Mouse (Mus musculus) retina, adult 2 months (tissue): ENCODE data around the gene G6pc2.

Experiments used
- DNase-seq: peaks from one replicate; pipeline ENCODE4 v3.0.0-alpha.2; 2012; ENCODE audit warnings: low read depth, low spot score

Gene G6pc2

DNA sequence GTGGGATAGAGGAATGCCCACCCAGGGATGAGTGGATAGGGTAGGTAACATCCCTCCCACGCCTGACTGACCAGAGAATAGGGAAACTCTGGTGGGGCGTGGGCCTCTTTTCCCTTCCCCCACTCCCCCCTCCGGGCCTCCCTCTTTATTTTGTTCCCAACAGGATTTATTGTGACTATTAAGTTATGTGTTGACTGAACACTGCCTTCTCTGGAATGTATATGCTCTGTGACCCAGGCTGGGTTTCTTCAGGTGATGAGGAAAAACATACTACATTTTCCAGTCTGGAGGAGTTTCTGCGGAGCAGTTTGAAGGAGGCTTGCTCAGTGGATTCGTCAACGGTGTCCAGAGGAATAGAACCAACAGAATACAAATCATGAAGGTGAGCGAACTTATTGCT, at the start of gene G6pc2:
G6pc2 (plus strand) TSS at position 301 of the 400 bp plus-strand sequence.
- no peak for DNase-seq

GRCm38 (mm10) chr2:69170395-69171077, 40.3 kb upstream of the G6pc2 start:
- DNase-seq = no peak

DNA sequence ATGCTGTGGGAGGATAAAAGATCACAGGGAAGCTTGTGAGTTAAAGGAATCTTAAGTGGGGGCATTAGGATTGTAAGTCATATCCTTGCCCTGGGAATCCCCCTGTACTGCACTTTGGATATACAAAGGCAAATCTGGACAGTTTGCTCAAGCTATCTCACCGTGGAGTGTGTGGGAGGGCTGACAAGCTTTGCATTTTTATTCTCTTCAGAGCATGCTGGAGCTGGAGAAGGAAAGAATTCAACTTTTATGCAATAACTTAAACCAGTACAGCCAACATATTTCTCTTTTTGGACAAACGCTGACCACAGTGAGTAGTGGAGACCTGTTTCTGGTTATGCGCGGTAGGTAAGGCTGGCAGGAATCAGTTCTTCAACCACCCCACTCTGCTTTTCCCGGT, 35.6 kb upstream of the G6pc2 start:
- DNase-seq = no peak

DNA sequence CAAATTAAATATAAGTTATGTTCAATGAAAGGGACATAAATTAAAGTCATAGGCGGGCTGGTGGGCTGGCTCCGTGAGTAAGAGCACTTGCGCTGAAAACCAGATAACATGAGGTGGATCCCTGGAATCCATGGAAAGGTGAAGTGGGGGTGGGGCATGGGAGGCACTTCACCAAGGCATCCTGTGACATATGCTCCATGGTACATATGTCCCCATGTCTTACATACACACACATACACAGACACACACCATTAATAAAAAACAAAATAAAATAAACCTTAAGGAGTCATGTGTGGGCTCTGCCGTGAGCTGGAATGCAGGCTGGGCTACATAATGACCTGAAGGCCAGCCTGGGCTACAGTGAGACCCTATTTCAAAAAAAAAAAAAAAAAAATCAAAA, 31.2 kb upstream of the G6pc2 start:
- DNase-seq = no peak

GRCm38 (mm10) chr2:69187990-69188389, 22.9 kb upstream of the G6pc2 start:
- no peak for DNase-seq

- DNase-seq = no peak
These were observed 22.1 kb upstream of the G6pc2 start for GRCm38 (mm10) chr2:69188732-69189131.

DNA sequence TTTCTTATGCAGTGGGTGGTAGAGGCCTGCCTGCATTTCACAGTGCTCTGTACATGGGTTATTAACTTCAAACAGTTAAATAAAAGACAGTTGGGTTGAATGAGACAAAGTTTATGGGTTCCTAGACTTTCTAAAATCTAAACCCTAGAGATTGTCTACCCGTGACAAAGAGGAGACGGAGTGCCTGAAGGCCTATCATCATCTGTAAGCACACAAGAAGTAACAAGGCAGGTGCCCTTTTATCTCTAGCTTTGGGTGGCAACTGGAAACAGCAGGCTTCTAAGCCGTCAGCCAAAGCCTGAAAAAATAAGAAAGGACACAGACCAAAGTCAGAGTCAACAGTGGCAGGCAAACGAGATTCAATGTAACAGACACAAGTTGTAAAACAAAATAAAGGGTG, 21.7 kb upstream of the G6pc2 start:
- no peak for DNase-seq

GRCm38 (mm10) chr2:69191059-69191458, 19.8 kb upstream of the G6pc2 start:
- no peak for DNase-seq

DNA sequence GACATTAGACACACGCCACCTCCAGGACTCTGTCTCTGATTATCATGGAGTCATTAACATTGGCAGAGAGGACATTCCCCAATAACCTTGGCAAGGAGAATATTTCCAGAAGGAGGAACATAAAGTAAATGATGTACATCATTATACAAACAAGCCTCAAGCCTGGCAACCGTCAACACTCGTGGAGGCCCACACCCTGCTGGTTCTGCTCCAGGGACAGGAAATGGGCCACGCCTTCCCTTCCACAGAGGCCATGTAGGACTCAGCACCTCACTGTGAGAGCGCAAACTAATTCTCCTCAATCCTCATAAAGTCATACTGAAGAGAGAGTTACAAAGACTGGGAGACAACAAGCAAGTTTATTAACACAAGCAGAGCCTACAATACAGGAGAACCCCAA, 17.3 kb upstream of the G6pc2 start:
- no peak for DNase-seq

DNA sequence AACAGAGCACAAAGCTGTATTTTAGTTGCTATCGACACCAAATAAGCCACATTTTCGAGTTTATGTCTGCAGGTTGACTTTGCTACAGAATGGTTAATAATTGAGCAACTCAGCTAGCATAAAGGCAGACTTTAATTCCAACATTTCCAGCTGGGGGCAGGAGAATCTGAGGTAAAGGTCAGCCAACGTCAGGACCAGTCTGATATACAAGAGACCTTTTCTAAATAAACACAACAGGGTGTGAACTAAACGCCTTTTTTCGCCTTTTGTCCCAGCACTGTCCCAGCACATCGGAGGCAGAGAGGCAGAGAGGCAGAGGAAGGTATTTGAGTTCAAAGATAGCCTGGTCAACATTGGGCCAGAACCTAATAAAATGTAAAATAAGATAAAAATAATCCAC, 5.7 kb upstream of the G6pc2 start:
- DNase-seq = no peak

DNA sequence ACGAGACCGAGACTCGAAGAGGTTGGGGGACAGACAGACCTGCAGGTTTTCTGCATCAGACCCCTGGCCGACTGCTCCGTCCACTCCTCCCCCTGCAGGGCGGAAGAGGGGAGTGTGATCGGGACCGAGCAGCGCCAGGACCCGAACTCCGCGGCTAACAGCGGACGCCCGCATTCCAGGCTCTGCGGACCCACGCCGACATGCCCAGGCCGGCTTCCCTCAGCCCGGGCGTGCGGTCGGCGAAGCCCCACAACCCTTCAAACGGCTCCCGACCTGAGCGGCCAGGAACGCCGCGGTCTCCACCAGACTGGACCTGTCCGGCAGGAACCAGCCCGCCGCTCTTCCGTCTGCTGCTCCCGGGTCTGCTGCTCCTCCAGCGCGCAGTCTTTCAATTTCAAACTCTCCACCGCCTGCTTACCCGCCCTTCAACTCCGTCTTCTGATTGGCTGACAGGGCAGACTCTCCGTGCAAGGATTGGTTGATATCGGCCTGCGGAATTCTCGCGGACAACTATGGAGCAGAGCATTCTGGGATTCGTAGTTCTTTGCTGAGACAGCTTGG, 5.0 kb upstream of the G6pc2 start, which contains the start of gene Spc25:
Spc25 (minus strand) TSS at position 404 of the 561 bp plus-strand sequence.
- peak; percentile 75 for DNase-seq

- no peak for DNase-seq
These were observed 4.3 kb upstream of the G6pc2 start for GRCm38 (mm10) chr2:69206523-69206922.

GRCm38 (mm10) chr2:69209684-69210083, 1.2 kb upstream of the G6pc2 start:
- no peak for DNase-seq

DNA sequence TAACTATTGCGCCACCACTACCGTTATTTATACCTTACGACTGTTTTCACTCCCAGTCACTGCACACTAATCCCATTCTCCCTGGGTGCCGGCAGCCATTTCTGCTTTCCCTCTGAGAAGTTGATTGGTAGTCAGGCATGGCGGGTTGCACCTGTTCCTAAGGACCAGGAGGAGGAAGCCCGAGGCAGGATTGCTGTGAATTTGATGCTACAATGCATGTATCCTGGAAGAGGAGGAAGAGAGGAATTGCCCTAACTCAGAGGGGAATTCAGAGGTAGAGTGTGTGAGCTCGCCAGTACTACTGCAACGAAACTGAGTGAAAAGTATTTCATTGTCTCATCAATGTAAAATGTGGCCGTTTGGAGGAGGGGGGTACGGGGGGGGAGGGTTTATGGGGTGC, 1.8 kb downstream of the G6pc2 start:
- no peak for DNase-seq

- no peak for DNase-seq
These were observed 4.4 kb downstream of the G6pc2 start for GRCm38 (mm10) chr2:69215242-69215641.

GRCm38 (mm10) chr2:69221868-69222416, 11.1 kb downstream of the G6pc2 start:
- DNase-seq = no peak

DNA sequence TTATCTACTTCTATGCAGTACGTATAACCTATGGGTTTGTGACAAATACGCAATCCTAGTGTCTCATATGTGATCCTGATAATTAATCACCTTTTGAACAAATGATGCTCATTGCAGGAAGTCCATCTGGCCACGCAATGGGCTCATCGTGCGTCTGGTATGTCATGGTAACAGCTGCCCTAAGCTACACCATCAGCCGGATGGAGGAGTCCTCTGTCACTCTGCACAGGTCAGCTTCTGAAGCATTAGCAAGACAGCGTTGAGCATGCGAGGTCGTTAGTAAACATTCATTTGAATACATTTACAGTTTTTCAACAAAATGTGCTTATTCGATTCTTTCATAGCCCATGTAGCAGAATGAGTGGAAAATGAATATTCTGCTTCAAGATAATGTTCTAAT, 11.9 kb downstream of the G6pc2 start:
- DNase-seq = no peak

GRCm38 (mm10) chr2:69224724-69225123, 13.9 kb downstream of the G6pc2 start:
- DNase-seq = no peak

DNA sequence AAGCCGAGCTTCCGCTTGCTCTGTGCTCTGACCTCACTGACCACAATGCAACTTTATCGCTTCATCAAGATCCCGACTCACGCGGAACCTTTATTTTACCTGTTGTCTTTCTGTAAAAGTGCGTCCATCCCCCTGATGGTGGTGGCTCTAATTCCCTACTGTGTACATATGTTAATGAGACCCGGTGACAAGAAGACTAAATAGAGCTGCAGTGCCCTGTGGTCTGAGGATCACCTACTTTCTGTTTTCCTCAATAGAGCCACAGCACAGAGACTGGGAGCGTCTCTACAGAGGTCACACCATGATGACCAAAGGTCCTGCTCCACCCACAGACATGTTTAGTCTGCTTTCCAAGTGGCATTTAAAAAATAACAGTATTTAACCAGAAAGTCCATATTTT, 16.0 kb downstream of the G6pc2 start:
- no peak for DNase-seq

DNA sequence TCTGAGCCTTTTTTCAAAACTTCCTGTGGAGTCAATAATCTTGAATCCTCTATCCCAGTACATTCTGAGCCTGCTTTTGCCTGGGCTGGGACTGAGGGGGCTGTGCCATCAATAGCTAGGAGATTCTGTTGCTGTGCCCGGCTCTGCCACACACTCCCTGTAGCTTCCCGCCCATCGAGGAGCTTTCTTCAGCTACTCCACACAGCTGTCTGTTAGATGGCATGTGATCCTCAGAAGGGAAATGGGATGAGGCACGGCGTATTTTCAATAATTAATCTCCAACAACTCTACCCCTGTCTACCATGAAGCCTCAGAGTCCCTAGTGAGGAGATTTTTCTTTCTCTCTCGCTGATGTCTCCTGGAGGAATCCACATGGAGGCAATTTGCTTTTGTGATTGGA, 17.8 kb downstream of the G6pc2 start:
- no peak for DNase-seq

- no peak for DNase-seq
These were observed 19.3 kb downstream of the G6pc2 start for GRCm38 (mm10) chr2:69230137-69230536.

DNA sequence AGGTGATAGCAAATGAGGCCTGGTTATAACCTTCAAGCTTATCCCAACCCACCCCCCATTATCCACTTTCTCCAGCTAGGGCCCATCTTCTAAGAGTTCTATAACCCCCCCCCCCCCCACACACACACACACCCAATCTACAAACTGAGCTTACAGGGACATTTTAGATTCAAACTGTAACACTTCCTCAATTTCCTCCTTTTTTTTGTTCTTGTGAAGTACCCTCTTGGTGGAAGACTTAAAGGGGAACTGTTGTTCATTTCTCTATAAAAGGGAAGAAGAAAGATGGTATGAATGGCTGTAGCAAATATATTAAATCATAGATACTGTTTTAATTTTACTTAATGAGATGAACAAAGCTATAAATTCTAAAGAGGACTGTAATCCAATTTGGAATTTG, 21.2 kb downstream of the G6pc2 start:
- no peak for DNase-seq

DNA sequence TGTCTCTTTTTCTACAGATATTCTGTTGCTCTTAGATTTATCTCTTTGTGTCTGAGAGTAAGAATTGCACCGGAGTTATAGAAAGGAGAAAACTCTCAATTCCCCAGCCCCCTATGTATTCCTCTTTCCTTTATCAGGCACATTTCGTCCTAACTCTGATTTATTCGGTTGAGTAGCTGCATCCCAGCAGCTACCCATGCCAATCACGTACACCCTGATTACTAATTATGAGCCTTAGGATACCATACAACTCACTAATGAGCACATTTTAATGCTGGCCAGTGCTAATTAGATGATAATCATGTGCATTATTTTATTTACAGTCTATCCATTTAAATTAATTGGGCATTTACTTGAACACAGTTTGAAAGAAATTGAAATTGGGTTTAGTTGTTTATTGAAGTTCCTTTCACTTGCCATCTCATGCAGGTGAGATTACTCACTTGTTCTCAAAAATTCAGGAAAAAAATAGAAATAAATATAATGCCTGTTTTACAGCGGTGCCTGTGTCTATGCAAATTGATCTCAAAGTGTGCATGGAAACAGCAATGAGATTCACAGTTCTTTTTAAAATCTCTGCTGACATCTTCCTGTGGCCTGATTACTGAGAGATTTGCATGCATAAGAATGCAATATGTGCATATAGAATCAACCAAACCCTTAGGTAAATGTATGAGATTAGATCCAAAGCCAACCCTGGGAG, 24.3 kb downstream of the G6pc2 start:
- DNase-seq = no peak
